Mouse (Mus musculus) kidney, adult 10 weeks (tissue): ENCODE measurements around the gene Pald1. TPM values are rescaled to one million over a fixed set of nuclear protein-coding genes. Genes with fewer than 3 reads are reported as not detected.

ENCODE experiments used
- polyA plus RNA-seq: library from polyadenylated mRNA; stranded (reverse); fragments of 350-450 nt; fragmentation: Illumina TruSeq; extraction: RNeasy Lipid Tissue Mini Kit (QIAGEN cat#74804); gene quantifications from one replicate; pipeline ENCODE4 v1.2.3, GENCODE M21; 2014; ENCODE audit warnings: low read depth, low replicate concordance

The Pald1 gene
- 0.57 TPM for polyA plus RNA-seq

DNA sequence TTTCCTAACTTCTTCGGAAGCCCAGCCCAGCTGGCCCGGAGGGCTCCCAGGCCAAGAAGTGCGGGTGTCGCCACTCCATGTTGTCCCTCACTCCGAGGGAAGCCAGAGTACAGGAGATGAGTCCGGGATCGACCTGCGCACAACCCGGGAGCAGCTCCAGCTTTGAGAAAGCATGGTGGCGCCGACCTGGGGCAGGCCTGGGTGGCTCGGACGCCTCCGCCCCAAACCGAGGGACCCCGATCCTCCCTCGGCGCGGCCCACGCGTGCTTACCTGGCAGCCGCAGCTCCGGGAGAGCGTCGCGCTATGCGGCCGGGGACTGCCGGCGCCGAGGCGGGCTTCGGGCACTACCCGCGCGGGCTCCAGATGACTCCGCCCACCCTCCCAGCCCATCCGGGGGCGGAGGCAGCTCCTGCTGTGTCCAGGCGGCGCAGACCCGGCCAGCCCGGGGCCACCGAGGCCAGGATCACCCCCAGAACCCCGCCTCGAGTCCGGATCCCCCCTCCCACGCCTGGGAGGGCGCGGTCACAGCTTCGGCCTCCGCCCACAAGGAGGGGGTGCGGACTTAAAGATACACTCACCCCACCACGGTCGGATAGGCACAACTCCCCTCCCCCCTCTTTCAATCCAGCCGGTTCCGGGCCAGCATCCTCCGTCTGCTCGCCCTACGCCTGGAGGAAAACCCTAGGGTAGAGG, at the start of gene Pald1:
Gene Pald1 (minus strand): TSS at position 510 of the 694 bp plus-strand sequence.

DNA sequence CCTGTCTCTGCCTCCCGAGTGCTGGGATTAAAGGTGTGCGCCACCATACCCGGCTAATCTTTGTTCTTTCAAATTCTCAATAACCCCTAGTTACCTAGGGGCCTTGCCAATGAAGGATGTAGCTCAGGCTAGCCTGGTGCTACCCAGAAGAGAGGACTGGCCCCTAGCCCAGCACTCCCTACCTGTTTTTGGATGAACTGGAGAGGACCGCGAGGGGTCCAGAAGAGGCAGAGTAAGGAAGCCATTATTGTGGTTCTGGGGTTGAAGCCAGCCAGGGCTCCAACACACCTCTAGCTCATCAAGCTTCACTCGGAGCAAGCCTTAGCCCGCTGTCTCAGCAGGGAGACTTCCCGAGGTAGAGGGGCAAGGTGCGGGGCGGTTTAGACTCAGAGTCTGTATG, 34.3 kb upstream of the Pald1 start, which contains the start of gene Nodal:
Gene Nodal (plus strand): TSS at position 301 of the 400 bp plus-strand sequence.

GRCm38 (mm10) chr10:61297477-61297876, 85.9 kb downstream of the Pald1 start, which contains the start of gene Prf1:
Prf1 (plus strand) TSS chr10:61297833.

GRCm38 (mm10) chr10:61273081-61273843, 110.1 kb downstream of the Pald1 start, which contains the start of gene Adamts14:
Adamts14 (minus strand) TSS chr10:61273438.

Other genes with a start within 250 kb of the Pald1 start
- 53.3 TPM for gene Sgpl1, start 235.8 kb downstream of the Pald1 start, polyA plus RNA-seq
- gene Tbata, start 211.6 kb downstream of the Pald1 start, polyA plus RNA-seq: not detected
- gene Adamts14, start 110.1 kb downstream of the Pald1 start, polyA plus RNA-seq: not detected
- gene Prf1, start 85.7 kb downstream of the Pald1 start, polyA plus RNA-seq: not detected
- gene Nodal, start 34.4 kb upstream of the Pald1 start, polyA plus RNA-seq: not detected
- gene Eif4ebp2, start 69.1 kb upstream of the Pald1 start, polyA plus RNA-seq: 38.0 TPM
- gene Lrrc20, start 92.3 kb upstream of the Pald1 start, polyA plus RNA-seq: 0.85 TPM
- gene Npffr1, start 212.0 kb upstream of the Pald1 start, polyA plus RNA-seq: not detected